Mouse (Mus musculus): ENCODE measurements around the gene Usp13.

Gene Usp13

DNA sequence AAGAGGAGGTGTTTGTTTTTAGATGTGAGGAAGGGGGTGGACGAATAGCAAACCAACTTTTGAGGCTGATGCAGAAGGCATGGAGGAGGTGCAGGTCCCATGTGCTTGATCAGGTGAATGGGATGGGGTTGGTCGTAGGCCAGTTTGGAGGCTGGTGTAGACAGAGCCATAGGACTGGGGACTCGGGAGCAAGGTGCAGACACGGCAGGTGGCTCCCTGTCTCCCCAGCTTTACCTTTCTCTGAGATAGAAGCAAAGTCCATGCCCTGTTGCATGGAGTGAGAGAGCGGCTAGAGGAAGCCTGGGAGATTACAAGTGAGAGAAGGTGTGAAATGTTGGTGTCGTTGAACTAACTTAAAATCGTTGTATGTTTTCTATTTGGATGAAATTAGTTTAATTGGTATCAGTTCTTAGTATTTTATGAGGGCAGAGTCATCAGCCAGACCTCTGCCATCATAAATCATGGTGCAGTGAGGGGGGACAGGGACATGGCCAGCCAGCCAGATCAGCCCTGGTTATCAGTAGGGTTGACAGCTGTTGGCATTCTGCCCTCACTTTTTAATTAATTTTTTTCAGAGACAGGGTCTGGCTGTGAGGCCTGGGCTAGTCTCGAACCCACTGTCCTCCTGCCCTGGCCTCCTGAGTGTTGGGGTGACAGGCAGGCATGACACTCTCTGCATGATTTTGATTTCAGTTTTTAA, 122.6 kb downstream of the Usp13 start:
- no peak for DNase-seq (ENCODE audit: low spot score in 2 of 2)

DNA sequence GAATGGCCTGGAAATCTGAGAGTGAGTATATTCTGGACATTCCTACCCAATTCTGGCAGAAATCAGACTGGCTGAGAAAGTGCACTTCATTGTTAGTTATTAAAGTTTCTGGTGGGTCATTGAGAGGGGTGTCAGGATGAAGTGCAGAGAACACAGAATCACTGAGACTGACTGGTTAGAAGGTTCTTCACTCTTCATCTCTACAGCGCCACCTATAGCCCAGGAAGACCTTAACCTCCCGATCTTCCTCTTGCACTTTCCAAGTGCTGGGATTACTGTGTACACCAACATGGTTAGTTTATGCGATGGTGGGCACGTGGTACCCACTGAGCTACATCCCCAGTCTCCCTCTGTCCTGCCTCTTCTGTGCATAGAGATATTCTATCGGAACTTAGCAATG, 130.1 kb downstream of the Usp13 start:
- no peak for DNase-seq (ENCODE audit: low spot score in 2 of 2)

DNA sequence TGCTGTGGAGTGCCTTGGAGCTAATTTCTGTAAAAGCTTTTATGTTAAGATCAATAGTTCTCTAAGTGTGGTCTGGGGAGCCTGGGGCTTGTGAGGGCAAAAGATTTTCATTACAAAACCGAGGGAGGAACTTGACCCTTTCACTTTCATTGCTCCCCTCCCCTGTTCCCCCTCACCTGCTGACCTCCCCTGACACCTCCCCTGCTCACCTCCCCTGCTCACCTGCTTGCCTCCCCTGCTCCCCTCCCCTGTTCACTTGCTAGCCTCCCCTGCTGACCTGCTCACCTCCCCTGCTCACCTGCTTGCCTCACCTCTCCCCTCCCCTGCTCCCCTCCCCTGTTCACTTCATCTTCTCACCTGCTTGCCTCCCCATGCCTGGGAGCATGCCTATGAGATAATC, 134.0 kb downstream of the Usp13 start:
- no peak for DNase-seq (ENCODE audit: low spot score in 2 of 2)

DNA sequence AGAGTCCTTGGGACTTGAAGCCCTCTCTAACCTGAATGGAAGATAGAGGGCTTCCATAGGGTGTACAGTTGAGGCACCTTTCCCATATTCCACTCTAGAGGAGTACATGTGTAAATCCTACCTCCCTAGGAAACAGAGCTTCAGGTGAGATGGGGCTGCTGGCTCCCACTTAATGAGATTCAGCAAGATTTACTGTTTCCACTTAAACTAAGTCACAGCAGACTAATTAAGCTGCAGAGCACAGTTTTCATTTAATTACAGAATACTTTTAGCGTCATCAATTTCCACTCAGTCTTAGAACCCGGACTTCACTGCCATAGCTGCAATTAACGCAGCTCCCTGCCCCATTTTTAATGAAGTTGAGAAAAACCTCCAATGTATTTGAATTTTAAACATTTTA, 144.1 kb downstream of the Usp13 start:
- no peak for DNase-seq (ENCODE audit: low spot score in 2 of 2)

GRCm38 (mm10) chr3:32965528-32965927, 148.2 kb downstream of the Usp13 start:
- no peak for DNase-seq (ENCODE audit: low spot score in 2 of 2)

DNA sequence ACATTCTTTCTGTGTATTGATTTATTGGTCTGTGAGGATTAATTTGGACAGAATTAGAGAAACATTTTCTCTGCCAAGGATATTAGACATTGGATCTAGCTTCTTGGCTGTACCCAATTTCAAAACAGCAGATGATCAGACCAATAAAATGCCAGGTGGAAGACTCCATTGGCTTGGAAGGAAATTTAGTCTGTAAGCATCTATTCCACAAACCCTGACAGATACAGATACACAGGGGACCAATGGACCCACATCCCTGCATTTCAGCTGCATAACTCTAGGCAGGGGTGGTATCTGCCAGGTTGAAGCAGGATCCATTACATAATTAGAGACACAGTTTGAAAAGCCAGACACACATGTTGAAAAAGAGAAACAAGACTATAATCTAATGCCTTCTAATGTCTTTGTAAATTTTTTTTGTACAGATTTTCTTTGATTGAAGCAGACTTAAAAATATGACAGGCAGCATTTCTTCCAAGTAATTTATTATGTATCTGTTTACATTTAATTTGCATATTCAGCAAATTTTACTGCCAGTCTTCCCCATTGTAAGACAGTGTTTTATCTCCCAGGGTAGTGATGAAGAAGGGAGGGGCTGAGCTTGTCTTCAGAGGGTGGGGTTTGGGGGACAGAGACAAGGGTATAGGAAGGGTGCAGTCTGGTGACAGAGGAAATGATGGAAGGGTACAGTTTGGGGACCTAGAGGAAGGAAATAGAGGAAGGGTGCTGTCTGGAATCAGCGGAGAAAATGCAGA, 151.5 kb downstream of the Usp13 start:
- DNase-seq (ENCODE audit: low spot score in 2 of 2): no peak

GRCm38 (mm10) chr3:32970257-32970656, 152.9 kb downstream of the Usp13 start:
- no peak for DNase-seq (ENCODE audit: low spot score in 2 of 2)

- no peak for DNase-seq (ENCODE audit: low spot score in 2 of 2)
Observed at GRCm38 (mm10) chr3:32979238-32979637, 161.9 kb downstream of the Usp13 start.

GRCm38 (mm10) chr3:32979981-32980380, 162.6 kb downstream of the Usp13 start:
- no peak for DNase-seq (ENCODE audit: low spot score in 2 of 2)

DNA sequence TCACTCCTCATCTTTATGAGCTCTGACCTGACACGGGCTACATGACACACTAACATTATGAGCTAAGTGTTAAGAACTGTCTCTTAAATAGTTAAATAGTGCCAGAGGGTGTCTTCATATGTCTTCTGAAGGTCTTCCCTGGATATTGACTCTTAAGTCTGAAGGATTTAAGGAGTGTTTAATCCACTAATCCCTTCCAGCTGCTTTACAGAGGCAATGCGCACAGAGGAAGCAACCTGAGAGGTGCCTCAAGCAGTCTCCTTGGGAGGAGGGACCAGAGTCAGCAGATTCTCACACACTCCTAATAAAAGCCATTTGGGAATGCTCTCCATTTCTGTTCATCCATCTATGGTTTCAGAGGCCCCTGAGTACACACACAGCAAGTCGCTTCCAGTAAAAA, 167.8 kb downstream of the Usp13 start:
- DNase-seq (ENCODE audit: low spot score in 2 of 2): no peak
